Mouse (Mus musculus) limb, embryonic 12.5 days (tissue): Measurements from ENCODE around the gene Olfr112. TPM values are rescaled to one million over a fixed set of nuclear protein-coding genes. Genes with fewer than 3 reads are reported as not detected.
"Not testable (repeated sequence)": the region's sequence is repeated elsewhere in the genome, so short reads cannot be mapped to it uniquely, and the experiment has no call there.

Experiments
- ATAC-seq: fragments of 200-750 bp; cut with Nextera tagmentation; 2 replicates; pipeline ENCODE4 v1.8.0; 2017; ENCODE audit warnings: low read depth, moderate TSS enrichment; ENCODE audit not compliant: insufficient number of reproducible peaks, insufficient read depth, low FRiP score, low TSS enrichment
- H3K27ac ChIP-seq: fragments of 300-500 bp; sonication (generic); 2 replicates; pipeline ENCODE4 v1.5.1; 2016; ENCODE audit warnings: mild to moderate bottlenecking, moderate library complexity
- H3K27me3 ChIP-seq: fragments of 300-500 bp; sonication (generic); 2 replicates; pipeline ENCODE4 v1.6.1; 2016; ENCODE audit warnings: mild to moderate bottlenecking, moderate library complexity
- H3K36me3 ChIP-seq: fragments of 300-500 bp; sonication (generic); 2 replicates; pipeline ENCODE4 v1.6.1; 2016; ENCODE audit warnings: mild to moderate bottlenecking, moderate library complexity
- H3K4me1 ChIP-seq: fragments of 300-500 bp; sonication (generic); replicated peaks from 2 replicates; pipeline ENCODE4 v1.6.1; 2016
- H3K4me2 ChIP-seq: fragments of 300-500 bp; sonication (generic); 2 replicates; pipeline ENCODE4 v1.6.1; 2016; ENCODE audit warnings: mild to moderate bottlenecking, moderate library complexity
- H3K4me3 ChIP-seq: fragments of 300-500 bp; sonication (generic); replicated peaks from 2 replicates; pipeline ENCODE4 v1.5.1; 2016; ENCODE audit warnings: mild to moderate bottlenecking
- H3K9ac ChIP-seq: fragments of 300-500 bp; sonication (generic); replicated peaks from 2 replicates; pipeline ENCODE4 v1.6.1; 2016; ENCODE audit warnings: mild to moderate bottlenecking, moderate library complexity
- H3K9me3 ChIP-seq: fragments of 300-500 bp; sonication (generic); 2 replicates; pipeline ENCODE4 v1.6.1; 2016; ENCODE audit warnings: mild to moderate bottlenecking, moderate library complexity
- WGBS: fragments of 180-500 bp; shearing (Covaris S2); methylation state at CpG from one replicate; pipeline ENCODE4 v1.1.7; 2016; 5-methylcytosine and 5-hydroxymethylcytosine counted together
- polyA plus RNA-seq: library from polyadenylated mRNA; unstranded; fragments of >200 nt; fragmentation: Nextera tagmentation; extraction: Ambion mirVana; gene quantifications from 2 replicates; pipeline ENCODE4 v1.2.1, GENCODE M21; 2016

Olfr112 gene
- not detected in 2 replicates for polyA plus RNA-seq

DNA sequence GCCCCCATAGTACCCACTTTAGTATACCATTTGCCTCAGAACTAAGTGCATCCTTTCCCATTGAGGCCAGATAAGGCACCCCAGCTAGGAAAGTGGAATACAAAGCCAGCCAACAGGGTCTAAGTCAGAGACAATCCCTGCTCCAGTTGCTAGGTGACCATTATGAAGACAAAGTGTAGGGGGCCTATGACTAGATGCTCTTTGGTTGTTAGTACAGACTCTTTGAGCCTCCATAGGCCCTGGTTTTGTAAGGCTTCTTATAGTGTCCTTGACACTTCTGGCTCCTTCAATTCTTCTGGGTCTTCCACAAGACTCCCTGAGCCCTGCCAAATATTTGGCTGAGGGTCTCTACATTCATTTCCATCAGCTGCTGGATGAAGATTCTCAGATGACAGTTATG, at the start of gene Olfr112:
Gene Olfr112 (minus strand): TSS at position 101 of the 400 bp plus-strand sequence.
- H3K4me3 ChIP-seq: no peak within 1 kb of the TSS
- H3K9ac ChIP-seq: no peak within 1 kb of the TSS
- H3K27me3 ChIP-seq: no peaks in the 10 kb centered on the region
- H3K9me3 ChIP-seq: no peaks in the 10 kb centered on the region
- no peaks in the 10 kb centered on the region for H3K4me1 ChIP-seq
- H3K4me2 ChIP-seq: no peak within 1 kb of the TSS
- H3K36me3 ChIP-seq: no peaks in the 10 kb centered on the region
- ATAC-seq: no peak
- no peak within 1 kb of the TSS for H3K27ac ChIP-seq

- Histone ChIP-seq H3K27me3 (no peaks in the 10 kb centered on the region), H3K36me3 (no peaks in the 10 kb centered on the region), H3K4me3 (no peak within 1 kb of the TSS), H3K27ac (no peak within 1 kb of the TSS), H3K4me2 (no peak within 1 kb of the TSS), H3K4me1 (no peaks in the 10 kb centered on the region), H3K9ac (no peak within 1 kb of the TSS), H3K9me3 (no peaks in the 10 kb centered on the region)
- ATAC-seq: no peak
These were observed 23.4 kb upstream of the Olfr112 start, which contains the start of gene Olfr114 for GRCm38 (mm10) chr17:37592643-37593042. Gene Olfr114 (minus strand): TSS chr17:37592743.

DNA sequence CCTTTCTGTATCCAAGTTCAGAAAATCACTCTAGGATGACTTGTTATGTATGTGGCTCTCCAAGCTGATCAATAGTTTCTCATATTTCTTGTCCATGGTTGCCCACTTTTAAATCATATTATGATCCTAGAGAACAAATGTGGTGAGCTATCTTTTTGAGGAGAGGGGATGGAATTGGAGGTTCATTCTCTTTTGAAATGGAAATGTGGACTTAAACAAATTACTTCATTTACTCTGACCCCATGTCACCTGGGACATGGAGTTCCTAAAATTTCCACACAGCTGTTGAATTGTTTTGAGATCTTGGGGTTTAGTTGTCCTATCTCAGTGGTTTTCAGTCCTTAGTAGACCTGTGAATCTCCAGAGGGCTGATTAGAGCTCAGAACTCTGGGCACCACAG, 8.3 kb upstream of the Olfr112 start, which contains the start of gene Olfr113:
Gene Olfr113 (minus strand): TSS at position 101 of the 400 bp plus-strand sequence.
- ATAC-seq: no peak

GRCm38 (mm10) chr17:37558913-37559615, 10.2 kb downstream of the Olfr112 start:
- no peaks in the 10 kb centered on the region for H3K36me3 ChIP-seq
- 51% methylated on average over 1 of the region's 1 CpGs for WGBS
- H3K27ac ChIP-seq: no peak overlapping the region
- no peaks in the 10 kb centered on the region for H3K4me1 ChIP-seq
- no peak for ATAC-seq
- H3K4me2 ChIP-seq: no peak overlapping the region
- 0 out of 2 replicates have a peak, but pooled peaks cover 5% of the 10 kb centered on the region for H3K9me3 ChIP-seq
- no peak overlapping the region for H3K4me3 ChIP-seq
- H3K9ac ChIP-seq: no peak overlapping the region
- no peaks in the 10 kb centered on the region for H3K27me3 ChIP-seq

More for the DNA sequence above, 8.3 kb upstream of the Olfr112 start, which contains the start of gene Olfr113:
- H3K36me3 ChIP-seq: no peaks in the 10 kb centered on the region
- H3K27me3 ChIP-seq: no peaks in the 10 kb centered on the region
- H3K4me1 ChIP-seq: no peaks in the 10 kb centered on the region
- no peak within 1 kb of the TSS for H3K27ac ChIP-seq
- no peaks in the 10 kb centered on the region for H3K9me3 ChIP-seq
- no peak within 1 kb of the TSS for H3K9ac ChIP-seq
- no peak within 1 kb of the TSS for H3K4me2 ChIP-seq
- H3K4me3 ChIP-seq: no peak within 1 kb of the TSS

DNA sequence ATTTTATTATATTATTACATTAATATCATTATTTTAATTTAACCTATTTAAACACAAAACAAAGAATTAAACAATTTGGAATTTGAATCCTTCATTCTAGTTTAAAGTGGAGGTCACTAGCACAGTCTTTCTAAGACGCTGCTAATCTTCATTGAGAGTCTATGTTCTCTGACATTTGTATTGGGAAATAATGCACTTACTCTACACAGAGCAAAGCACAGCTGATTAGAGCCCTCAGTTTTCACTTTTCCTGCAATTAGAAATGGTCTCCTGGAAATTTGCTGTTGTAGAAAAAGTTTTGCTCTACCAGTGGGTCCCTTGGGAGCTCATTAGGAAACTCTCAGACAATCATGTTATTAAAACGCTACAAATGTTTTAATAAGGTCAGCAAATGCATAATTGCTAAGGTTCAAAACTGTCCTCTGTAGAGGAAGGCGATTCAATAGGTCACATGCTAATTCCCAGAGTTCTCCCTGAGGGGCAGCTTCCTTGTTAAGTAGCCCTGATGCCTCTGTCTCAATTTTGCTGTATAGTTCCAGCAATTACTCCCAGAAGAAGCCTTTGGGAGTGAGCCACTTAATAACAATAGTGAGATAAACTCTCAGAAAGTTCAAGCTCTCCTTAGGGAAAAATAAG, 25.3 kb downstream of the Olfr112 start:
- 55% methylated on average over 3 of the region's 3 CpGs for WGBS
- Histone ChIP-seq H3K4me3 (no peak overlapping the region), H3K36me3 (no peaks in the 10 kb centered on the region), H3K27me3 (no peaks in the 10 kb centered on the region), H3K4me1 (no peaks in the 10 kb centered on the region), H3K27ac (no peak overlapping the region), H3K9ac (no peak overlapping the region), H3K4me2 (no peak overlapping the region), H3K9me3 (no peaks in the 10 kb centered on the region)
- ATAC-seq: no peak

DNA sequence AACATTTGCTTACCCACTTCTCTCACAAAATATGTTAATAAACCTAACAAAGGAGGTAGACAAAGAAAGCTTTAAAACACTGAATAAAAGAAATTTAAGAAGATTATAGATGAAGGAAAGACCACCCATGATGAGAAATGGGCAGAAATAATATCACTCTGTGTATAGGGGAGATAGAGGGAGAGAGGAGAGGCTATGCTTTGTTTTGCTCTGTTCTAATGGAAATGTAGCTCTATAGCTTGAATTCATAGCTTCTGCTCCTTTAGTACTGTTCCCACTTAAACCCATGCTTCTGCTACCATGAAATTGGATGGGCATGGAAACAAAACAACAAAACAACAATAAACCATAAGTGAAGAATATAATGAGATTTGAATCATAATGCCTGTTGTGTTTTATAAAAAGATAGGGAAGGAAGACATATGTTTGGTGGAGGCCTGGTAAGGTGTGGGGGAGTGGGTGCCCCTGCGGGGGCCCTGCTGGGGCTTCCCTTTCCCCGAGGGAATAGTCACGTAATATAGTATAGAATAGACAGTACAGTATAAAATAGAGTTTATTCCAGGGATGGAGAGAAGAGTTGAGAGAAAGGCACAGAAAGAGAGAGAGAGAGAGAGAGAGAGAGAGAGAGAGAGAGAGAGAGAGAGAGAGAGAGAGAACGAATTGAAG, 27.7 kb downstream of the Olfr112 start:
- WGBS: 76% methylated on average over 4 of the region's 4 CpGs
- Histone ChIP-seq H3K36me3 (no peaks in the 10 kb centered on the region), H3K27me3 (no peaks in the 10 kb centered on the region), H3K27ac (no peak overlapping the region), H3K4me1 (no peaks in the 10 kb centered on the region), H3K4me2 (no peak overlapping the region), H3K4me3 (no peak overlapping the region), H3K9me3 (no peaks in the 10 kb centered on the region), H3K9ac (no peak overlapping the region)
- no peak for ATAC-seq

DNA sequence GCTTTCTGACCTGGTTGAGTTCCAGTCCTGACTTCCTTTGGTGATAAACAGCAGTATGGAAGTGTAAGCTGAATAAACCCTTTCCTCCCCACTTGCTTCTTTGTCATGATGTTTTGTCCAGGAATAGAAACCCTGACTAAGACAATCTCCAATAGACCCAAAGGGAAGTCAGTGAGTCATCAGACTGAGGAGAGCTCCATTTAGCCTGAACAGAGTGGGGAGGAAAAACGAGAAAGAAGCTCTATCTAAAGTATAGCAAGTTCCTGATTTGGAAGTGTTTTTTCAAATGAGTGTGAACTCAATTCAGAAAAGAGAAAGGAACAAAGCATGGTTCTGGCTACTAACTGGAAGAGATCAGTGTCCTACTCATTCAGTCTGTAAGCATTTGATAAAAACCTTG, 30.8 kb downstream of the Olfr112 start:
- ATAC-seq, H3K9ac ChIP-seq, H3K4me1 ChIP-seq, H3K27me3 ChIP-seq, H3K4me3 ChIP-seq, H3K36me3 ChIP-seq, H3K27ac ChIP-seq, H3K4me2 ChIP-seq, H3K9me3 ChIP-seq: not testable (repeated sequence)
- 56% methylated on average over 1 of the region's 1 CpGs for WGBS

DNA sequence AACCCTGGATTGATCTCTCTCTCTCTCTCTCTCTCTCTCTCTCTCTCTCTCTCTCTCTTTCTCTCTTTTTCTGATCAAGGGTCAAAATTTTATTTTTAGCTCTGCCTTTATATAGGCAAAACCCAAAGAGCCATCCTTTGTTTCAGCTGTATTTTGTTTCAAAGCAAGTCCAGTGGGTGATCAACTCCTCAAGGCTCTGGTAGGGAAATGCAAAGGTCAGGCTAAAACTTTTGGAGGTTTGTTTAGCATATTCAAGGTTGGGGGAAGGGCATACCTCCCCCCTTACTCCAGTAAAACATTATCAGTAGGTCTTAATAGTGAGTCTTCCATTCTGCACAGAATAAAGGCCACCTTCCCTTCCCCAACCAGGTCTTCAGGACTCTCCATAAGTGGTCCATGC, 34.1 kb downstream of the Olfr112 start:
- H3K4me1 ChIP-seq: no peaks in the 10 kb centered on the region
- H3K4me3 ChIP-seq: no peak overlapping the region
- no peak overlapping the region for H3K4me2 ChIP-seq
- no peaks in the 10 kb centered on the region for H3K9me3 ChIP-seq
- H3K27me3 ChIP-seq: no peaks in the 10 kb centered on the region
- no peak overlapping the region for H3K9ac ChIP-seq
- H3K27ac ChIP-seq: no peak overlapping the region
- ATAC-seq: no peak
- no peaks in the 10 kb centered on the region for H3K36me3 ChIP-seq

DNA sequence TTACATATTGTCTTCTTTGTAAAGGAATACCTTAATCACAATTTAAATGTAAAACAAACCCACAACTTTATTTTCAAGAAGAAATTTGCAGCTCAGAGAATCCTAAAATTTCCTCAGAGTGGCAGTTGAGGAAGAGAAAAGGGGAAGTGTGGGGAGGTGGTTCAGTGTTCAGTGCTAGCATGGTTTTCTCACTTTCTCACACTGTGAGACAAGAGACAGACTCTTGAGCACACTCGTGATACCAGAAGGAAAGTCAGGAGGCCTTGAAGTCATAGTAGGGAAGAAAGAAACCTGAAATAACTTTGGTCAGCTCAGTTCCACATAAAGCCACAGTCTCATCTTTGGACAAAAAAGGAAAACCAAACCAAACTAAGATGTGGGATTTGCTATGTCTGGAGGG, 43.8 kb downstream of the Olfr112 start:
- ATAC-seq, H3K9ac ChIP-seq, H3K27ac ChIP-seq, H3K9me3 ChIP-seq, H3K4me1 ChIP-seq, H3K4me2 ChIP-seq, H3K27me3 ChIP-seq, H3K36me3 ChIP-seq, H3K4me3 ChIP-seq: not testable (repeated sequence)
- 61% methylated on average over 1 of the region's 1 CpGs for WGBS

DNA sequence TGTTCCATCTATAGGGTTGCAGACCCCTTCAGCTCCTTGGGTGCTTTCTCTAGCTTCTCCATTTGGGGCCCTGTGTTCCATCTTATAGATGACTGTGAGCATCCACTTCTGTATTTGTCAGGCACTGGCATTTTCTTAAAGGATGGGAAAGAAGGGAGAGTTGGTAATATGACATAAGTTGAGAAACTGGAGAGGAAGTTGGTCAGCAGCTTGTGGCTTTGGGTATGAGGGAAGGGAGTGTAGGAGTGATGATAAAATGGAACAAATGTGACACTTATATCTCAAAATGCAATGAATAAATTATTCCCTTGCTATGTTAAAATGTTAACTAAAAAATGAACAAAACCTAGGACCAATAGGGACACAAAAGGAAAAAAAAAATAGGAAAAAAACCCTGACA, 44.6 kb downstream of the Olfr112 start:
- not testable (repeated sequence) for H3K27ac ChIP-seq, H3K27me3 ChIP-seq, H3K9me3 ChIP-seq, ATAC-seq, H3K4me1 ChIP-seq, H3K4me2 ChIP-seq, H3K4me3 ChIP-seq, H3K36me3 ChIP-seq, H3K9ac ChIP-seq
